Mouse (Mus musculus) heart, postnatal 14 days (tissue): ENCODE data around the gene Pcbp4. TPM values are rescaled to one million over a fixed set of nuclear protein-coding genes. Genes with fewer than 3 reads are reported as not detected.

ENCODE experiments used
- DNase-seq, 2 experiments: peaks; one replicate each; pipeline ENCODE4 v3.0.0; 2021 to 2022
- intact Hi-C: fragments of 180-260 bp; cut with DNase I; formaldehyde crosslinking; loops from one replicate; pipeline ENCODE4 v1.15.1; 2025
- total RNA-seq, 2 experiments: library from RNA; stranded (reverse); gene quantifications; 2 replicates each; pipeline ENCODE4 v1.2.3; 2021

Gene Pcbp4
- total RNA-seq, 2 experiments from 2014 or later, result 62.4 to 68.8 TPM

DNA sequence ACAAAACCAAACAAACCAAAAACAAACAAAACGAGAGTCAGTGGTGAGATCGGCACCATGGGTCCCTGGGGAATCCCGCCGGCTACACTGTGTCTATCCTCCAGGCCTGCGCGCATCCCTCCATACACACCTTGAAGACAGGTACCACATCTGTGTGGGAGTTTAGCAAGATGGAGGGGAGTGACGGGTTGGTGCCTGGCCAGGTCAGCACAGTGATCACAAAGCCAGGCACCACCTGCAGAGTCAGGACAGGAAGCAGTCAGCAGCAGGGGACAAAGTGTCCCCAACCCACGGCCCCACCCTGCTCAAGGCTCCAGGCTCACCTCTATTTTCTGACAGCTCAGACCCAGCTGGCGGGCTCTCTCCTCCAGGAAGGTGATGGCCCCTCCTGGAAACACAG, 16.5 kb upstream of the Pcbp4 start:
- DNase-seq, result no peak
- intact Hi-C loops, result no loop called here

- DNase-seq, result no peak
- intact Hi-C loops, result no loop called here
These were observed 10.4 kb upstream of the Pcbp4 start for GRCm38 (mm10) chr9:106442680-106443079.

- no peak for DNase-seq
- intact Hi-C loops, result no loop called here
These were observed 8.3 kb upstream of the Pcbp4 start for GRCm38 (mm10) chr9:106444836-106445235.

- DNase-seq, result peak; percentile 94 to 95
- intact Hi-C loops, result no loop called here
These were observed 5.7 kb upstream of the Pcbp4 start, which contains the start of the genes Abhd14b and Abhd14a for GRCm38 (mm10) chr9:106447348-106447747. Gene Abhd14b, plus strand, starts transcription at chr9:106447459. Gene Abhd14a, minus strand, starts transcription at chr9:106447678.

- intact Hi-C loops, result loop anchor here (1.0 kb wide), 1 partner anchor 28 kb away; the partner anchor contains the start of gene Parp3
- DNase-seq, result no peak
These were observed 5.1 kb upstream of the Pcbp4 start for GRCm38 (mm10) chr9:106447951-106448350.

DNA sequence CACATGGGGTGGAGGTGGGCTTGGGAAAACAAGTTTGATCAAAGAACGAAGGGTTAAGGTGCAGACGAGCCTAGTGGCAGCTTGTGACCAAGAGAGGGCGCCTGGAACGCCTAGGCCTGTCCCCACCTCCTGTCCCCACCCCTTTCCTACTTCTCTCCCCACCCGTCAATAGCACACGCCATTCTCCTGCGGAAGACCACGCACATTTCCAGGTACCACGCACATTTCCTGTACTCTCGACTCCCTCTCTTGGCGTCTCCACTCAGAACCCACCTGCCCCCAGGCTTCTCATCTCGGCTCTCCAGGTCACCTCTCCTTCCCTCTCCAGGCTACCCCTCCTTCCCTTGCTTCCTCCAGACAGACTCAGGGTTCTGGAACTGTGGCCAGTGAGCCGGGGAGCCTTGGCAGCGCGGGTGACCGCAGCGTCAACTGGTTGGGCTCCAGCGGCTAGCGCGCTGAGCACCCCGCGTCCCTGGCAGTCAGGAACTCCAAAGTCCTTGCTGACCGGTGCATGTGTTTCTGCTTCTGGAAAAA, 4.5 kb upstream of the Pcbp4 start:
- intact Hi-C loops, result loop anchor here (1.0 kb wide), 1 partner anchor 28 kb away; the partner anchor contains the start of gene Parp3
- peak; percentile 80 to 83 for DNase-seq

GRCm38 (mm10) chr9:106449947-106450346, 3.1 kb upstream of the Pcbp4 start:
- intact Hi-C loops, result no loop called here
- DNase-seq, result no peak

DNA sequence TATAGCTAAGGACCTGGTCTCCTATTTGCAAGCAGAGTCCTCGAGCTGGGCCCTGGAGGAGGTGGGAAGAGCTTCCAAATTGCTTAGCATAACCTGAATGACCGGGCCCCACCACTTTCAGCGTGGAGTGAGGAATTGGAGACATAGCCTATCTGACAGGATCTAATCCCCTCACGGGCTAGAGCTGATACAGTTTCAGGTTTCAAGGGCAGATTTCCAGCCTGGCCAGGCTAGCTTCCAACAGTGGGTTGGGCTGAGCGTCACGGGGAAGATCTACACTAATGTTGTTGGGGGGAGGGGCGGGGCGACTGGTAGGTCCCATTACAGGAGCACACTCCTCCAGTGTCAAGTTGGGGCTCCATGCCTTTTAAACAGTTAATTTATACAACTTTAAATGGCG, 2.4 kb upstream of the Pcbp4 start:
- DNase-seq, result peak; percentile 47 to 51

DNA sequence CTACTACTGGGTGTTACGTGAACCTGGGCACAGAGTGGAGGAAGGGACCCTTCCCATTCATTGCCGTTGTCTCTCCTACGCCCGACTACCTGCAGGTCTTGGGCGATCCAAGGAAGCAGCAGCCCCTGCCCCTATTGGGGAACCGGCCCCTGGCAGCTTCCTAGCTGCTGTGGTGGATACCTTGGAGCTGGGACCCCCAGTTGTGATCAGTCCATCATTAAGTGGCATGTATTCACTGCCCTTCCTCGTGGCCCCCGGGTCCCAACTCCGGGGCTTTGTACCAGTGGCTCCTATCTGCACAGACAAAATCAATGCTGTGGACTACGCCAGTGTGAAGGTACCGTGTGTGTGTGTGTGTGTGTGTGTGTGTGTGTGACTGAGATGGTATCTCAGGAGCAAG, 1.8 kb upstream of the Pcbp4 start:
- DNase-seq, result no peak
- intact Hi-C loops, result no loop called here

More for the DNA sequence above, 2.4 kb upstream of the Pcbp4 start:
- intact Hi-C loops, result no loop called here

DNA sequence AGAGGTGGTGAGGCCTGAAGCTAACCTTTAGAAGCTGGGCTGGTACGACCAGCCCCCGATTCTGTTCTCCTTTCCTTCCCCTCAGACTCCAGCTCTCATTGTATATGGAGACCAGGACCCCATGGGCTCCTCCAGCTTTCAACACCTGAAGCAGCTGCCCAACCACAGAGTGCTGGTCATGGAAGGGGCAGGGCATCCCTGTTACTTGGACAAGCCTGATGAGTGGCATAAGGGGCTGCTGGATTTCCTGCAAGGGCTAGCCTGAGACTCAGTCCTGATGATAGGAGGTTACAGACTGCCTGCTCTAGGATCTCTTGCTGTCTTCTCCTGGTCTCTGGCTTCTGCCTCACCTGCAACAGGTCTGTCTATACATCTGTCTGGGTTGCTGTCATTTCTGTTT, 1.2 kb upstream of the Pcbp4 start:
- intact Hi-C loops, result no loop called here
- DNase-seq, result no peak

- intact Hi-C loops, result no loop called here
- no peak for DNase-seq
These were observed 740 bp upstream of the Pcbp4 start for GRCm38 (mm10) chr9:106452351-106452750.

DNA sequence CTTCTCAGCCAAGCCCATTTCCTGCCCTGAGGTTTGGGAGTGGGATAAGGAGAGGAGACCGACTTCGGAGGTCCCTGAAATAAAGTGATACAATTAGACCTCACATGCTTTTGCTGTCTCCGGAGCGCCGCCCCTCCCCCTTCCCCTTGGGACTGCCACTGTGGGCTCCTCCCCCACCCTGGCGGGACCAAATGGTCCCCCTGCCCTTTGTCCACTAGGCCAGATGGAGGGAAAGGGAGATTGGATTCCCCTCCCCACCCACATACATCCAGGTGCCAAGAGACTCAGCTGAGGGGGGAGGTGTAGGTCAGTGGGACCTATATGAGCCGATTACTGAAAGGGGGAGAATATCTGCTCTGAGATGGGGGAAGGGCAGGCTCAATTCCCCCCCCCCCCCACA, 270 bp upstream of the Pcbp4 start:
- intact Hi-C loops, result no loop called here
- DNase-seq, result peak; percentile 48 to 51

DNA sequence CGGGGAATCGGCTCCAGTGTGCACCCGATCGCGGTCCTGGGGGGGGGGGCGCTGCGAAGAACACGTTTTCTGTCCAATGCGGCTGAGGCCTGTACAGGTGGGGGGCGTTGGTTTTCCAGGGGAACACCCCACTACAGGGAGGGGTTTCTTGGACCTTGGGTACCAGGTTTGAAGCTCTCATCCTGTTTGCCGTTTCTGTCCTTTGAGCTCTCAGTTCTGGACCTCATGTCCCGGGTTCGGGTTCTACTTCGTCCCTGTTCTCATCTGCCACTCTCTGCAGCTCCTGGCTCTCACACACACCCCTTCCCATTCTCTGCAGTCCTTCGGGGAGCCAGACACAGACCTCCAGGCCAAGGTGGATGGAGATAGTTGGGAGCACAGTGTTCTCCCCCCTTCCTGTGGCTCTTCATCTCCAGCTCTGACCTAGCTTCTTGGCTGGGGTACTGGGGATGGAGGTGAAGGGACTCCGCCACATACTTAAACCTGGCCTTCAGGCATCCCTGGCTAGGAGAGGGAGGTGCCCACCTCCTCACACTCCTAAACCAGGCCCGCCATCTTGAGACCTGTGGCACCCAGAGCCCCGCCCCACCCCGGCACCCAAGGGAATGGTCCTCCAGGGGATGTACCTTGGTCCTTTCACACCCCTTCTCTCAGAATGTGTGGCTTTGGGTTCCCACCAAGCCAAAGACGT, 1.1 kb downstream of the Pcbp4 start:
- no peak for DNase-seq
- intact Hi-C loops, result no loop called here

- intact Hi-C loops, result no loop called here
These were observed 2.0 kb downstream of the Pcbp4 start for GRCm38 (mm10) chr9:106454888-106455681.

DNA sequence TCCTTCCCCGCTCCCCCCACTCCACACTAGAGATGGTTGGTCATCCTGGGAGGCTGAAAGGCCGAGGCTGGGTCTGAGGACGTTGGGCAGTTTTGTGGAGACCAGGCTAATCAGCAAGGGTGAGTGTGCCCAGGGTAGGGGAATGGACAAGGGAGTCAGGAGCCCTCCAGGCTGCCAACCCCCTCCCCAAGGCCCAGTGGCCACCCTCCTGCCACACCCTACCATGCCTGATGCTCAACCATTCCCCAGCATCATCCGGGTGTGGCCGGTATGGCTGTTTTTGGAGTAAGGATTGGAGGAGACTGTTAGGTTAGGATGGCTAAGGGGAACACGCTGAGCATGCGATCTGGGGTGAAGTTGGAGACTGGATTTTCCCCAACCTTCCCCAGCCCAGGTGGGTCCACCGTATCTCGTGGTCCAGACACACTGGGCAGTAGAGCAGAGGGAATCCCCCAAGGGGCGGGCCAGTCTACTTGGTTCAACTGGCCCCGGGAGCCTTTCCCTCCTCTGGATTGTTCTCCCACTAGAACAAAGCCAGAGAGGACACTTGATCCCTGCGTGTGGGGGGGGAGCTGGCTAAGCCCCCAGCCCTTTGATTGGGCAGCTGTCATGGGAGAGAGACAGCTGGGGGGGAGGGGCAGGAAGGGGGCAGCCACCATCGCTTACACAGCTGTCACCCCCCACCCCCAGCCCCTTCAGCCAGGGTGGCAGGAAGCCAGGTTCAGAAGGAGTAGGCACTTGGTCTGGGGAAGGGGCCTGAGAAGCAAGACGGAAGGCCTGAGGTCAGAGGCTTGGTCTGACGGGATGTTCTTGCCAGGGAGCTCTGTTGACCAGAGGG, 3.5 kb downstream of the Pcbp4 start:
- DNase-seq, result no peak
- intact Hi-C loops, result no loop called here

More at GRCm38 (mm10) chr9:106454888-106455681, 2.0 kb downstream of the Pcbp4 start:
- no peak for DNase-seq

DNA sequence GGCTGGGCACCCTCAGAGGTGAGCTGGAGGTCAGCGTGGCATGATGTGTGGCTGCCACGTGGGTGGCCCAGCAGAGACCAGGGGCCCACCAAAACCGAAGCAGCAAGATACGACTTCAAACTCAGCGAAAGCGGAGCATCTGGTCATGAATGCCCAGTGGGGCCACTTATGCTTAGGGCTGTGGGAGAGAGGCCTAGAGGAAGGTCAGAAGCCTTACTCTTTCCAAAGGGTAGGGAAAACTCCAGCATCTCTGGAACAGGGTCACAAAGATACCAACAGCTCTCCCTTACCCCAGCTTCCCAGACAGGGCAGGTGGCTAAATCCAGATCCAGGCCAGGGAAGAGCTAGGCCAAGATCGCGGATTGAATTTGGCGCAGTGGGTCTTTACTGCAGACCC, 4.1 kb downstream of the Pcbp4 start:
- intact Hi-C loops, result no loop called here
- DNase-seq, result no peak

- intact Hi-C loops, result no loop called here
- peak in 1 of 2 experiments; percentile 45 for DNase-seq
These were observed 4.8 kb downstream of the Pcbp4 start for GRCm38 (mm10) chr9:106457920-106458319.

- no peak for DNase-seq
- intact Hi-C loops, result no loop called here
These were observed 6.9 kb downstream of the Pcbp4 start for GRCm38 (mm10) chr9:106459946-106460345.

DNA sequence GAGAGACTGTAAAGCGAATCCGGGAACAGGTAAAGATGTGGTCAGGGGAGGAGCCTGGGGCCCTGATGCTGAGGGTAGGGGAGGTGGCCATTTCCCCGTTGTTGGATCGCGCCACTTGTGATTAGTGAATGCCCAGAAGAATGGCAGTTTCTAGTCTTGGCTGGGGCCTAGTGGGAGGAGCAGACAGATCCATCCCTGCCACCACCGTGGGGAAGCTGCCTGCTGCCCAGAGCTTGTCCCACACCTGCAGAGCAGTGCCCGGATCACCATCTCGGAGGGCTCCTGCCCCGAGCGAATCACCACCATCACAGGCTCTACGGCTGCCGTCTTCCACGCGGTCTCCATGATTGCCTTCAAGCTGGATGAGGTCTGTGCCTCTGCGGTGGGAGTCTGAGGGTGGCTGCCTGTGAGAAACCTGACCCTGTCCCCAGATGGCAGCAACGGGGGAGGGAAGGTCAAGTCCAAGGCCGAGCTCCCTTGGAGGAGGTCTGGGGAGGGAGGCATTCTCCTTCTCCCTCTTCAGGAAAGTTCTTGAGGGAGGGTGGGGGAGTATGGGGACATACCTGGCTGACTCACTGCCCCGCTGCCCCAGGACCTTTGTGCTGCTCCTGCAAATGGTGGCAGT, 7.4 kb downstream of the Pcbp4 start:
- DNase-seq, result no peak
- intact Hi-C loops, result no loop called here

GRCm38 (mm10) chr9:106461026-106461415, 7.9 kb downstream of the Pcbp4 start:
- intact Hi-C loops, result no loop called here
- DNase-seq, result no peak
